Mouse (Mus musculus) liver, embryonic 16.5 days (tissue): ENCODE data around the gene Diras2. TPM values are rescaled to one million over a fixed set of nuclear protein-coding genes. Genes with fewer than 3 reads are reported as not detected.

ENCODE experiments used
- ATAC-seq: fragments of 200-750 bp; cut with Nextera tagmentation; 2 replicates; pipeline ENCODE4 v1.8.0; 2017; ENCODE audit warnings: low read depth, mild to moderate bottlenecking, moderate number of reproducible peaks, moderate library complexity
- H3K27ac ChIP-seq: fragments of 300-500 bp; sonication (generic); 2 replicates; pipeline ENCODE4 v1.5.1; 2014; ENCODE audit warnings: mild to moderate bottlenecking, low read length
- H3K27me3 ChIP-seq: fragments of 300-500 bp; sonication (generic); 2 replicates; pipeline ENCODE4 v1.6.1; 2014; ENCODE audit warnings: low read depth, low read length, mixed read lengths; ENCODE audit not compliant: control insufficient read depth, insufficient read depth
- H3K36me3 ChIP-seq: fragments of 300-500 bp; sonication (generic); 2 replicates; pipeline ENCODE4 v1.6.1; 2014; ENCODE audit warnings: mild to moderate bottlenecking; ENCODE audit not compliant: control insufficient read depth, insufficient read depth
- H3K4me1 ChIP-seq: fragments of 300-500 bp; sonication (generic); 2 replicates; pipeline ENCODE4 v1.6.1; 2014; ENCODE audit warnings: low read depth, low read length, mixed read lengths; ENCODE audit not compliant: control insufficient read depth
- H3K4me2 ChIP-seq: fragments of 300-500 bp; sonication (generic); 2 replicates; pipeline ENCODE4 v1.6.1; 2014; ENCODE audit warnings: low read depth, low read length, mixed read lengths
- H3K4me3 ChIP-seq: fragments of 300-500 bp; sonication (generic); 2 replicates; pipeline ENCODE4 v1.5.1; 2014; ENCODE audit warnings: low read depth, mild to moderate bottlenecking, low read length
- H3K9ac ChIP-seq: fragments of 300-500 bp; sonication (generic); 2 replicates; pipeline ENCODE4 v1.6.1; 2014; ENCODE audit warnings: low read depth, low read length
- H3K9me3 ChIP-seq: fragments of 300-500 bp; sonication (generic); replicated peaks from 2 replicates; pipeline ENCODE4 v1.6.1; 2016; ENCODE audit warnings: low read length; ENCODE audit not compliant: control insufficient read depth
- WGBS: fragments of 180-500 bp; shearing (Covaris S2); extraction: QIAGEN DNeasy Blood & Tissue Kit; methylation state at CpG from one replicate; pipeline ENCODE4 v1.1.7; 2014; ENCODE audit not compliant: insufficient replicate concordance; 5-methylcytosine and 5-hydroxymethylcytosine counted together
- polyA plus RNA-seq: library from polyadenylated mRNA; unstranded; fragments of >200 nt; fragmentation: Nextera tagmentation; extraction: Ambion mirVana; gene quantifications from 2 replicates; pipeline ENCODE4 v1.2.1, GENCODE M21; 2015

The Diras2 gene
- polyA plus RNA-seq, 1 experiment from 2014 or later: 0.11 TPM

DNA sequence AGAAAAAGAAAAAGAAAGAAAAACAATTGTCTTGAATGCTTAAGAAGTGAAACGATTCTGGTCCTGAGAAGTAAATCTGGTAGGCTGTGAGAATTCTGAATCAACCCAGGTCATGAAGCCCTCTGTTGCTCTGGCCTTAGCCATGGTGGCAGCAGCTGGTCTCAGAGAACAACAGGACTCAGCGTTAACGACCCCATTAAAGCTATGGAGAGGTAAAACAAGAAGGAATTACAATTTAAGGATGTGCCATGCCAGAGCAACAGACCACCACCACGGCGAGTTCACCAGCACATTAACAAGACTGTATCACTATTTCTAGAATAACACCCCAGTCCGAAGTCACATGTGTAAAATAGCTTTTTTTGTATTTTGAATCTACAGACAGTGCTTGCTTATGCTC, 65.9 kb downstream of the Diras2 start:
- Histone ChIP-seq H3K9me3 (no peaks in the 10 kb centered on the region), H3K36me3 (no peaks in the 10 kb centered on the region), H3K4me1 (no peaks in the 10 kb centered on the region), H3K4me3 (no peak overlapping the region), H3K27ac (no peak overlapping the region), H3K9ac (no peak overlapping the region), H3K4me2 (no peak overlapping the region), H3K27me3 (no peaks in the 10 kb centered on the region)
- 64% methylated on average over 6 of the region's 6 CpGs for WGBS
- no peak for ATAC-seq

DNA sequence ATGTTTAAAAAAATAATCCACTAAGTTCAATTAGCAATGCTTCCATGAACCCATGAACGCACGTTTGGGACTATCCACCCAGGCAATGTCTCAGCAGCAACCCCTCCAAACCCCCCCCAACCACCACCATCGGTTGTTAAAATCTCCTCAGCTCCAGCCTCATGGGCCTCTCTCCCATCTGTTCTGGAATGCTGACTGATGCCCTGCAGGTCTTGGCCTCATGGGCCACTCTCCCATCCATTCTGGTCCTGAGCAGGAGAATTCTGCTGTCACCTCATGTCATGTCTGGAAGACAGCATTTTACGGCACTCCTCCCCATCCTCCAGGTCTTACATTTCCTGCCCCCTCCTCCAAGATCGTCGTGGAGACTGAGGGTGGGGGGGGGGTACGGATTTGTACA, 71.1 kb downstream of the Diras2 start:
- Histone ChIP-seq H3K36me3 (no peaks in the 10 kb centered on the region), H3K27me3 (no peaks in the 10 kb centered on the region), H3K9me3 (no peaks in the 10 kb centered on the region), H3K4me2 (no peak overlapping the region), H3K27ac (no peak overlapping the region), H3K4me1 (no peaks in the 10 kb centered on the region), H3K4me3 (no peak overlapping the region), H3K9ac (no peak overlapping the region)
- no peak for ATAC-seq
- WGBS: 69% methylated on average over 7 of the region's 7 CpGs

DNA sequence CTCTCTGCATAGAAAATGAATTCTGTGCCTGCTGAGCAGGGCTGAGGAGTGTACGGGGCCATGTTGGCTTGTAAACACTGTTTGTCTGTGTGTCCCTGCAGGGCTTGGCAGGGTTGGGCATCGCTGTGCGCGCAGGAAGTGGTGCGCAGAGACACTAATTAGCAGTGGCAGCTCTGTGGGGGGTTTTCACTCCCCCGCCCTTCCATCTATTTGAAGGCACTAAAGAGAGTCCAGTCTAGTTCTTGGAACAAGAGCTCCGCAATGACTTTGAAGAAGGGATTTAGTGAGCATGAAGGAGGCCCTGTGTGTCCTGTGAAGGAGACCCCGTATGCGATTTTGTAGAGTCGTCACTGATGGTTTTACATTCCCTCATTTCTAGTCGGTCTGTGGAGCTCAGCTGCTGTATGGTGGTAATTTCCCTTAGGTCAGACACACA, 73.2 kb downstream of the Diras2 start:
- H3K4me3 ChIP-seq: no peak overlapping the region
- H3K27ac ChIP-seq: no peak overlapping the region
- H3K9me3 ChIP-seq: no peaks in the 10 kb centered on the region
- no peaks in the 10 kb centered on the region for H3K4me1 ChIP-seq
- no peak for ATAC-seq
- H3K27me3 ChIP-seq: no peaks in the 10 kb centered on the region
- no peaks in the 10 kb centered on the region for H3K36me3 ChIP-seq
- WGBS: 72% methylated on average over 11 of the region's 11 CpGs
- H3K4me2 ChIP-seq: no peak overlapping the region
- H3K9ac ChIP-seq: no peak overlapping the region

DNA sequence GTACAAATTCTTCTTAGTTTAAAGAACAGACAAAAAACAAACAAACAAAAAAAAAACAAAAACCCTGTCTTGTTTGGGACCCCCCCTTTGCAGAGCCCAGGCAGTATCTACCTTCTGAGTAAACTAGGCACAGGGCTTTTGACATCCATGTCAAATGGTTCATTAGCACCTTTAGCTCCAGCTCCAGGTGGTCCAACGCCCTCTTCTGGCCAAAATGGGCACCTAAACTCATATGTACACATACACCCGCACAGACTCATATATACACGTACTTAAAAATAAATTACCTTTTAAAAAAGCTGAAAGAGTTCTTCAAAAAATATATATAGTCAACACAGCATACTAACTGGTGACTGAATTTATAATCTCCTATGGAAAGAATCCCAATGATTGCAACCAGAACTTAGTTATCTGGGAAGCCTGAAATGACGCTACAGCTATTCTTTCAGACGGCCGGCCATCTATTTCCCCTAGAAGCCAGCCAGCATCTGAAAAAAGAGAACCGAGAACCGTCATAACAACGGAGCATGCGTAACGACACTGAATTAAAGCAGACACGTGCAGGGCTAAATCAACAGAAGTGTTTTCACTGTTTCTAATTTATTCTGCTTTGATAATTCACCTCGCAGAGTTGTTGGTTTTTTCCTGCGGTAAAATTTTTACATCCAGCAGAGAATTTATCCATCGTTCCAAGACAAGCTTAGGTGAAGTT, 73.7 kb downstream of the Diras2 start:
- 74% methylated on average over 15 of the region's 15 CpGs for WGBS
- H3K9ac ChIP-seq: no peak overlapping the region
- ATAC-seq: no peak

DNA sequence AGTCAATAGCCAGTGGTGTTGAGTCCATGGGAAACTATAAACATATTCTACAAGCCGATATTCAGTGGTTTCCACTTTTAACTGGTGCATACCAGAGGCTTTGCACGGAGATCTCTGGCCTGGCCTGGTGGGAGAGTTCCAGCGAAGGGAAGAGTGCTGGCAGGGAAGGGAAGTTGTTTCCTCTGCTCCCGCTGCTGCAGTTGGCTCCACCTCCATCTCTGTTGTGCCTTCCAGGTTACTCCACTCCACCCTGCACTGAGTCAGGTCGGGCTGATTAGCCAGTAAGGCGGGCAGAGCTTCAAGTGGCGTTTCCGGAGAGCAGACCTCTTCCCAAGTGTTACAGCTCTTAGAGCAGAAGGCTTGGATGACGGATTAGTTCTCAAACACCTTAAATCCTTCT, 75.8 kb downstream of the Diras2 start:
- H3K4me3 ChIP-seq: no peak overlapping the region
- H3K36me3 ChIP-seq: no peaks in the 10 kb centered on the region
- H3K4me1 ChIP-seq: no peaks in the 10 kb centered on the region
- no peaks in the 10 kb centered on the region for H3K27me3 ChIP-seq
- H3K9me3 ChIP-seq: no peaks in the 10 kb centered on the region
- no peak overlapping the region for H3K9ac ChIP-seq
- no peak overlapping the region for H3K27ac ChIP-seq
- no peak overlapping the region for H3K4me2 ChIP-seq
- no peak for ATAC-seq
- 30% methylated on average over 9 of the region's 9 CpGs for WGBS

More for the DNA sequence above, 73.7 kb downstream of the Diras2 start:
- Histone ChIP-seq H3K4me3 (no peak overlapping the region), H3K4me2 (no peak overlapping the region), H3K27me3 (no peaks in the 10 kb centered on the region), H3K36me3 (no peaks in the 10 kb centered on the region), H3K9me3 (no peaks in the 10 kb centered on the region), H3K27ac (no peak overlapping the region), H3K4me1 (no peaks in the 10 kb centered on the region)

DNA sequence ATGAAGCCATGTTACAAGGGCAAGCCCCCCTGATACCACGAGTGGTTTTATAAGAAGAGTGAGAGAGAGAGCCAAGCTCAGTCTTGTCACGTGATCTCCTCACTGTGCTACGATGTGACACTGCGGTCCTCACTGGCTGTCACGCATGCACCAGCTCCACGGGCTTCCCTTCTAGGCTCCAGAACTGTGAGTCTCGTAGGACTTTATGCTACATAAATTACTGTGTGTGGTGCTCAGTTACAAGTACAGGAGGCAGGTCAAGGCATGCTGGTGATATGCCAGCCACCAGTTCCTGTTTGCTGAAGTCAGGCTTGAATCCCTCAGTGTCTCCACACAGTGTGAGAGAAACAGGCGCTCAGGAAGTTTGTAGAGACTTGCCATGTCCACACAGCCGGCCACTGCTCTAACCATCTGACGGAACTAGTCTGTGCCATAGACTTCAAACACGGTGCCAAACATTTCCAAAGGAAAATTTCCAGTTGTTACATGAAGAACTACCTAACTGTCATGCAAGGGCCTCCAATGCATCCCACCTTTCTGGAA, 76.3 kb downstream of the Diras2 start:
- Histone ChIP-seq H3K4me3 (no peak overlapping the region), H3K4me2 (no peak overlapping the region), H3K9me3 (no peaks in the 10 kb centered on the region), H3K4me1 (no peaks in the 10 kb centered on the region), H3K36me3 (no peaks in the 10 kb centered on the region), H3K27ac (no peak overlapping the region), H3K27me3 (no peaks in the 10 kb centered on the region), H3K9ac (no peak overlapping the region)
- ATAC-seq: no peak
- 48% methylated on average over 11 of the region's 11 CpGs for WGBS

Other genes with a start within 250 kb of the Diras2 start
- 5.3 and 5.9 TPM in 2 replicates for gene Syk, start 51.9 kb upstream of the Diras2 start, polyA plus RNA-seq